Mouse (Mus musculus): Measurements from ENCODE around the gene Hes2. TPM values are rescaled to one million over a fixed set of nuclear protein-coding genes. Genes with fewer than 3 reads are reported as not detected.

The Hes2 gene
- total RNA-seq, 1 experiment, result 0.58 TPM

DNA sequence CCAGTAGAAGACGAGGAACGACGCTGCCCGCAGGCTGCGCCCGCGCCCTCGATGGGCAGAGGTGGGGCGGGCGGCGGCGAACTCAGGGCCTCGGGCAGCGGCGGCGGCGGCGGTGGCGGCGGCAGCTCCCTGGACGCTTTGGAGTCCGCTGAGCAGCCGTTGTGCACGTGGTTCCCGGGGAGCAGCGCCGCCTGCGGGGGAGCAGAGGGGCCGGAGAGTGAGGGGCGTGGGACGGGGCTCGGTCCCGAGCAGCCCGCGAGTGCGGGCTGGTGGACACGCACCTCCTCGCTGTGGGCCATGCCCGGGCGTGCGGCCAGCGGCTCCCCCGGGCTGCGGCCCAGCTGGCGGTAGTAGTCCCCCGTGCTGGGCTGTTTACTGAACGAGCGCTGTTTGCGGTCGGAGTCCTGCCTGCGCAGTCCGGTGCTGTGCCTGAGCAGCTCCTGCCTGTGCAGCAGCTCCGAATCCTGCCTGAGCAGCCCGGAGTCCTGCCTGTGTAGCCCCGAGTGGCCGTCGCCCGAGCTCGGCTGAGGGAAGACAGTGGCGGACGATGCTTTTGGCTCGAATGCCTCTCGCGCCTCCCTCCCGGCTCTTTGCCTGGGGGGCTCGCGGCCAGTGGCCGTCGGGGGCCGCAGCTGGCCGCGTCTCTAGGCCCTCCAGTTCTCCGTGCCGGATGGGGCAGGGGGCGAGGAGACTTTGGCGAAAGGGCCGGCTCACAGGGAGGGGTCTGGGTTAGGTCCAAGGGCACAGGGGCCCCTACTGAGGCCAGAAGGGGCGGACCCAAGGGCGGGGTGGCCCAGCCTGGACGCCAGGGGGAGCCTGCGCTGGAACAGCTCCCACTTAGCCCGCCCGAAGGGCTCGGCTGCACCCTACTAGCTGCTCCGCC is 27.7 kb upstream of the Hes2 start:
- no peak for DNase-seq (ENCODE audit: low read depth, low spot score)
- Histone ChIP-seq H3K27ac (ENCODE audit: insufficient read depth, low read depth, low read length, poor library complexity, severe bottlenecking) (no peak overlapping the region; the same call in 1 of the 2 replicates), H3K36me3 (ENCODE audit: control insufficient read depth, insufficient read depth, low read length, poor library complexity, severe bottlenecking) (no peaks in the 10 kb centered on the region), H3K9me3 (ENCODE audit: control insufficient read depth, insufficient read depth, low read depth, low read length) (no peaks in the 10 kb centered on the region), H3K9ac (ENCODE audit: insufficient read depth, low read depth, low read length, poor library complexity, severe bottlenecking) (peak overlapping the region; percentile 67), H3K4me1 (ENCODE audit: control insufficient read depth in 2 of 2, insufficient read depth in 2 of 2, low read length in 2 of 2, poor library complexity in 1 of 2) (peaks cover 0 to 21% of the 10 kb centered on the region in 2 experiments; a peak in 2 of 4 replicates), H3K4me3 (ENCODE audit: insufficient read depth in 1 of 2, low read depth in 1 of 2, low read length in 2 of 2, poor library complexity in 1 of 2, severe bottlenecking in 1 of 2) (peak overlapping the region; percentile 68 to 75)
- in situ Hi-C loops (cut with MboI; ENCODE audit: low sequenced_read_pairs in 2 of 2, unreplicated experiment in 2 of 2), result no loop called here
- 0 out of 2 replicates have a peak, but pooled peaks have one; percentile 22 for TF ChIP-seq HCFC1 (IDR thresholded peaks at IDR 0.05; ENCODE audit: borderline replicate concordance, insufficient read depth, low read length)
- no peak for TF ChIP-seq CHD2 (IDR thresholded peaks at IDR 0.05; ENCODE audit: low read depth, low read length)

DNA sequence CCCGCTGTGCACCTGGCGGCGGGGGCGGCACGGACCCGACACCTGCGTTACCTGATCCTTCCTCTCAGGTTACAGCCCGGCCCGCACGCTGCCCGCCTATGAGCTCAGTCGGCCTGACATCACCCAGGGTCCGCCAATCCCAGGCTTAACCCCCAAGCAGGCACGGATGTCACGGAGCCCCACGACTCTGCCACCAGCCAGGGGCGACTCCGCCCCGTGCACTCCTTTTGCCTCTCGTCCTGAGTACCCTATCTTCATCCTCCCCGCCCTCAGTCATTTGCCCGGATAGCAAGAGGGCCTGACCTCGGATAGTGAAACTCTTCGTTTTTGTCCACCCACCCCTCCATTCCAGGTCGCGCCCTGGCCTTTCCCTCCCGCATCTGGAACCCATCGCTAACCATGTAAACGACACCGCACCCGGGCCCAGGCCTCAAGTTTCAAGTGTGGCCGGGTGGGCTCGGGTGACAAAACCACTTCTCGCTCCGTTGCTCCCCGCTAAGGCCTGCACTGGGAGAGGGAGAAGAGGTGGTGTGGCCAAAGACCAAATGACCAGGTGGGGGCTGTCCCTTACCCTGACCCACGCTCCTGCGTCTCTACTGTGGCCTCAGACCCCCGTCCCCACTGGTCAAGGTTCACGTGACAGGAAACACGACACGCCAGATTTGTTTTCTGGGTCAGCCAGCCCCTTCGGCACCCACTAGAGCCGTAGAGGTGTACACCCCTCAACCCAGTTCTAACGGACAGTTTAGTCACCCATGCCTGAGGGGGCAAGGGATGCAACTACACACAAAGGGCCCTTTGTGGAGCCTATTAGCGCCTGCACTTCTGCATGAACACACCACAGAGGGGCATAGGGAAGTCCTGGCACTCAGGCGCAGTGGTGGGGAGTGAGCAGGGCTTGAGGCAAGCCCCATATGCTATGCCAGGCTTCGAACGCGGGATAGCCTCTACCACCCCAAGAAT is 26.6 kb upstream of the Hes2 start:
- TF ChIP-seq MAFK (IDR thresholded peaks at IDR 0.05; ENCODE audit: insufficient read depth, low read depth, low read length) (no peak), HCFC1 (IDR thresholded peaks at IDR 0.05; ENCODE audit: borderline replicate concordance, insufficient read depth, low read length) (no peak), ZC3H11A (IDR thresholded peaks at IDR 0.05; ENCODE audit: borderline replicate concordance, low read depth, low read length) (no peak)
- H3K9ac ChIP-seq (ENCODE audit: insufficient read depth, low read depth, low read length, poor library complexity, severe bottlenecking), result peak overlapping the region; percentile 67; the same call in 1 of the 2 replicates
- peak overlapping the region; percentile 68 to 75 for H3K4me3 ChIP-seq (ENCODE audit: insufficient read depth in 1 of 2, low read depth in 1 of 2, low read length in 2 of 2, poor library complexity in 1 of 2, severe bottlenecking in 1 of 2)
- no peak for DNase-seq (ENCODE audit: low read depth, low spot score)
- H3K36me3 ChIP-seq (ENCODE audit: control insufficient read depth, insufficient read depth, low read length, poor library complexity, severe bottlenecking), result no peaks in the 10 kb centered on the region
- in situ Hi-C loops (cut with MboI; ENCODE audit: low sequenced_read_pairs in 2 of 2, unreplicated experiment in 2 of 2), result no loop called here
- H3K27ac ChIP-seq (ENCODE audit: insufficient read depth, low read depth, low read length, poor library complexity, severe bottlenecking), result no peak overlapping the region
- no peaks in the 10 kb centered on the region for H3K9me3 ChIP-seq (ENCODE audit: control insufficient read depth, insufficient read depth, low read depth, low read length)
- H3K4me1 ChIP-seq (ENCODE audit: control insufficient read depth in 2 of 2, insufficient read depth in 2 of 2, low read length in 2 of 2, poor library complexity in 1 of 2), result peaks cover 0 to 20% of the 10 kb centered on the region in 2 experiments; a peak in 1 of 4 replicates

DNA sequence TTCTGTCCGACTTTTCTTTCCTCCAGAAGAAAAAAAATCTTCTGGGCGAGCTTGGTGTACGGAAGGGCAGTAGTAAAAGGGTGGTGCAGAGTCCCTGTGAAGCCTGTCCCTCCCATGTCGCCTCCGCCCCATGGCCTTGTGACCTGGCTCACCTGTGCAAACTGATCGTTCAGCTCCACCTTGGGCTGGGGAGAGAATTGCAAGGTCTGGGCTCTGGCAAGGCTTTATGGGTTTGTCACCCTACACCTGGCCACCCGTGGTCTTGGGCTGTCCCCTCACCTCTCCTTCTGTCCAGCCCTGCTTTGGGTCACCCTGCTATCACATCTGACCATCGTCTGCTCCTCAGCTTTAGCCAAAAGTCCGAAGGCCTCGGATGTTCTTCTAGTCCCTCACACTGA is 25.9 kb upstream of the Hes2 start:
- Histone ChIP-seq H3K9ac (ENCODE audit: insufficient read depth, low read depth, low read length, poor library complexity, severe bottlenecking) (no peak overlapping the region), H3K36me3 (ENCODE audit: control insufficient read depth, insufficient read depth, low read length, poor library complexity, severe bottlenecking) (no peaks in the 10 kb centered on the region), H3K4me1 (ENCODE audit: control insufficient read depth in 2 of 2, insufficient read depth in 2 of 2, low read length in 2 of 2, poor library complexity in 1 of 2) (peaks cover 0 to 20% of the 10 kb centered on the region in 2 experiments; a peak in 1 of 4 replicates), H3K9me3 (ENCODE audit: control insufficient read depth, insufficient read depth, low read depth, low read length) (no peaks in the 10 kb centered on the region), H3K4me3 (ENCODE audit: insufficient read depth in 1 of 2, low read depth in 1 of 2, low read length in 2 of 2, poor library complexity in 1 of 2, severe bottlenecking in 1 of 2) (no peak overlapping the region), H3K27ac (ENCODE audit: insufficient read depth, low read depth, low read length, poor library complexity, severe bottlenecking) (no peak overlapping the region)
- in situ Hi-C loops (cut with MboI; ENCODE audit: low sequenced_read_pairs in 2 of 2, unreplicated experiment in 2 of 2), result no loop called here
- TF ChIP-seq MAFK (IDR thresholded peaks at IDR 0.05; ENCODE audit: insufficient read depth, low read depth, low read length) (no peak), ZC3H11A (IDR thresholded peaks at IDR 0.05; ENCODE audit: borderline replicate concordance, low read depth, low read length) (no peak), CHD2 (IDR thresholded peaks at IDR 0.05; ENCODE audit: low read depth, low read length) (no peak), HCFC1 (IDR thresholded peaks at IDR 0.05; ENCODE audit: borderline replicate concordance, insufficient read depth, low read length) (no peak), ZNF384 (IDR thresholded peaks at IDR 0.05; ENCODE audit: low read depth, low read length) (no peak)
- DNase-seq (ENCODE audit: low read depth, low spot score), result no peak

DNA sequence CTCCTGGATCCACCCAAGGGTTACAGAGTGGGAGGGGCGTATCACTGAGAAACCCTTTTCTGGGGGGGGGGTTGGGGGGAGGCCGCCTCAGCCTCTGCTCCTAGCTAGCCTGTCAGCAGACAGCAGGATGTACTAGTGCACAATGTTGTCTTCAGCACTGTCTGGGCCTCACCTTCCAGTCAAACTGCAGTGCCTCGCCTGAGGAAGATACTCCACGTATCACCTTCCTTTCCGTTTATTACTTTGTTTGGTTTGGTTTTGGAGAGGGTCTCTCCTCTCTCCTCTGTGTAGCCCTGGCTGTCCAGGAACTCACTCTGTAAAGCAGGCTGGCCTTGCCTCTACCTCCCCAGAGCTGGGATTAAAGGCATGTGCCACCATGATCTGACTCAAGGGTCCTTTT is 25.5 kb upstream of the Hes2 start:
- no peak overlapping the region for H3K9ac ChIP-seq (ENCODE audit: insufficient read depth, low read depth, low read length, poor library complexity, severe bottlenecking)
- no peaks in the 10 kb centered on the region for H3K36me3 ChIP-seq (ENCODE audit: control insufficient read depth, insufficient read depth, low read length, poor library complexity, severe bottlenecking)
- no peak for DNase-seq (ENCODE audit: low read depth, low spot score)
- H3K4me3 ChIP-seq (ENCODE audit: insufficient read depth in 1 of 2, low read depth in 1 of 2, low read length in 2 of 2, poor library complexity in 1 of 2, severe bottlenecking in 1 of 2), result no peak overlapping the region
- TF ChIP-seq ZC3H11A (IDR thresholded peaks at IDR 0.05; ENCODE audit: borderline replicate concordance, low read depth, low read length), result no peak
- no peaks in the 10 kb centered on the region for H3K9me3 ChIP-seq (ENCODE audit: control insufficient read depth, insufficient read depth, low read depth, low read length)
- in situ Hi-C loops (cut with MboI; ENCODE audit: low sequenced_read_pairs in 2 of 2, unreplicated experiment in 2 of 2), result no loop called here
- H3K4me1 ChIP-seq (ENCODE audit: control insufficient read depth in 2 of 2, insufficient read depth in 2 of 2, low read length in 2 of 2, poor library complexity in 1 of 2), result peaks cover 0 to 20% of the 10 kb centered on the region in 2 experiments; a peak in 1 of 4 replicates
- H3K27ac ChIP-seq (ENCODE audit: insufficient read depth, low read depth, low read length, poor library complexity, severe bottlenecking), result no peak overlapping the region

Data from ES-E14 (cell line).